Mouse (Mus musculus) hindbrain, postnatal 0 days (tissue): ENCODE data around the gene Prl3b1. TPM values are rescaled to one million over a fixed set of nuclear protein-coding genes. Genes with fewer than 3 reads are reported as not detected.

Source experiments
- ATAC-seq: fragments of 200-750 bp; cut with Nextera tagmentation; 2 replicates; pipeline ENCODE4 v1.8.0; 2017; ENCODE audit warnings: mild to moderate bottlenecking, moderate TSS enrichment, moderate library complexity
- DNase-seq: peaks from one replicate; pipeline ENCODE4 v3.0.0-alpha.2; 2015; ENCODE audit warnings: low spot score
- H3K27ac ChIP-seq: fragments of 300-500 bp; sonication (generic); 2 replicates; pipeline ENCODE4 v1.5.1; 2014; ENCODE audit warnings: mild to moderate bottlenecking
- H3K27me3 ChIP-seq: fragments of 300-500 bp; sonication (generic); 2 replicates; pipeline ENCODE4 v1.6.1; 2014; ENCODE audit warnings: low read length, mixed read lengths; ENCODE audit not compliant: insufficient read depth
- H3K36me3 ChIP-seq: fragments of 300-500 bp; sonication (generic); 2 replicates; pipeline ENCODE4 v1.6.1; 2014; ENCODE audit warnings: low read length, mixed read lengths; ENCODE audit not compliant: insufficient read depth
- H3K4me1 ChIP-seq: fragments of 300-500 bp; sonication (generic); 2 replicates; pipeline ENCODE4 v1.6.1; 2014; ENCODE audit warnings: antibody characterized with exemption, low read length, mixed read lengths; ENCODE audit not compliant: insufficient read depth
- H3K4me2 ChIP-seq: fragments of 300-500 bp; sonication (generic); 2 replicates; pipeline ENCODE4 v1.6.1; 2014; ENCODE audit warnings: low read depth, mild to moderate bottlenecking, low read length, moderate library complexity, mixed read lengths
- H3K4me3 ChIP-seq: fragments of 300-500 bp; sonication (generic); 2 replicates; pipeline ENCODE4 v1.5.1; 2014; ENCODE audit warnings: low read length
- H3K9ac ChIP-seq: fragments of 300-500 bp; sonication (generic); replicated peaks from 2 replicates; pipeline ENCODE4 v1.6.1; 2014; ENCODE audit warnings: mild to moderate bottlenecking, low read length, moderate library complexity, mixed read lengths
- H3K9me3 ChIP-seq: fragments of 300-500 bp; sonication (generic); 2 replicates; pipeline ENCODE4 v1.6.1; 2016; ENCODE audit warnings: low read length, mixed read lengths
- CTCF ChIP-seq: IDR thresholded peaks from 2 replicates; pipeline ENCODE4 v1.5.1; 2016; ENCODE audit warnings: antibody characterized with exemption, control low read depth, low read depth
- WGBS: fragments of 180-500 bp; shearing (Covaris S2); extraction: QIAGEN DNeasy Blood & Tissue Kit; methylation state at CpG from one replicate; pipeline ENCODE4 v1.1.7; 2014; 5-methylcytosine and 5-hydroxymethylcytosine counted together
- polyA plus RNA-seq: library from polyadenylated mRNA; unstranded; fragments of >200 nt; fragmentation: Nextera tagmentation; extraction: Ambion mirVana; gene quantifications from 2 replicates; pipeline ENCODE4 v1.2.1, GENCODE M21; 2015
- total RNA-seq: library from RNA; depleted of rRNA; stranded (reverse); fragments of >200 nt; gene quantifications from 2 replicates; pipeline ENCODE4 v1.2.3, GENCODE M21; 2014; rRNA removed

Gene Prl3b1
- total RNA-seq: not detected in 2 replicates
- not detected in 2 replicates for polyA plus RNA-seq

- H3K36me3 ChIP-seq: no peaks in the 10 kb centered on the region
- 100% methylated on average over 1 of the region's 1 CpGs for WGBS
- DNase-seq: no peak
- ATAC-seq: no peak
- H3K4me1 ChIP-seq: no peaks in the 10 kb centered on the region
- H3K27me3 ChIP-seq: no peaks in the 10 kb centered on the region
- no peak within 1 kb of the TSS for H3K4me2 ChIP-seq
- no peak within 1 kb of the TSS for H3K27ac ChIP-seq
- TF ChIP-seq CTCF: no peak
- H3K9me3 ChIP-seq: no peaks in the 10 kb centered on the region
- no peak within 1 kb of the TSS for H3K4me3 ChIP-seq
- no peak within 1 kb of the TSS for H3K9ac ChIP-seq
These were observed at the start of gene Prl3b1 for GRCm38 (mm10) chr13:27241547-27241946. Prl3b1 (plus strand) TSS chr13:27241847.

GRCm38 (mm10) chr13:27196359-27196758, 45.3 kb upstream of the Prl3b1 start, which contains the start of gene Prl3c1:
Prl3c1 (plus strand) TSS chr13:27196659.
- DNase-seq (no peak), ATAC-seq (no peak)
- no peak within 1 kb of the TSS for H3K9ac ChIP-seq
- H3K36me3 ChIP-seq: no peaks in the 10 kb centered on the region
- H3K4me2 ChIP-seq: no peak within 1 kb of the TSS
- no peaks in the 10 kb centered on the region for H3K27me3 ChIP-seq
- H3K27ac ChIP-seq: no peak within 1 kb of the TSS
- no peaks in the 10 kb centered on the region for H3K4me1 ChIP-seq
- WGBS: 83% methylated on average over 1 of the region's 1 CpGs
- no peak within 1 kb of the TSS for H3K4me3 ChIP-seq
- no peak for TF ChIP-seq CTCF
- no peaks in the 10 kb centered on the region for H3K9me3 ChIP-seq

DNA sequence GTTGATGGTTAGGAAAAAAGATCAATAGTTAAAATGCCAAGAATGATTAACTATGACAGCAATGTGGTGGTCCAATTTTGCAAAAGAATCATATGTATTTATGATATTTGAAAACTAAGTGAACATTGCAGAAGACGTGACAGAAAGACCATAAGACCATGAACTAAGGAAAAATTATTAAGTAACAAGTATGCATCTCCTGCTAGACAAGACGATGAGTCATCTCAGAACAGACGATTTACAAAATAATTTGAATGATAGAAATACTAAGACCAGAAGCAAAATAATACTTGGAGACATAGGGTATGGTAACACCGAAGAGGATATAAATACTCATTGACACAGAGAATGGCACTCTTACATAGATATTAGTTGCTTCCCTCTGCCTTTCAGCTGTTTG, 17.5 kb downstream of the Prl3b1 start, which contains the start of gene Prl3a1:
Gene Prl3a1, plus strand, starts transcription at position 301 of the 400 bp plus-strand sequence.
- no peaks in the 10 kb centered on the region for H3K4me1 ChIP-seq
- no peaks in the 10 kb centered on the region for H3K36me3 ChIP-seq
- no peak for TF ChIP-seq CTCF

More for the DNA sequence above, 17.5 kb downstream of the Prl3b1 start, which contains the start of gene Prl3a1:
- Histone ChIP-seq H3K27ac (no peak within 1 kb of the TSS), H3K4me3 (no peak within 1 kb of the TSS), H3K9ac (no peak within 1 kb of the TSS), H3K27me3 (no peaks in the 10 kb centered on the region), H3K9me3 (no peaks in the 10 kb centered on the region), H3K4me2 (no peak within 1 kb of the TSS)
- ATAC-seq (no peak), DNase-seq (no peak)
- WGBS: 93% methylated on average over 4 of the region's 4 CpGs

Other genes with a start within 250 kb of the Prl3b1 start
- gene Prl, start 184.3 kb upstream of the Prl3b1 start, total RNA-seq: not detected in 2 replicates
- 0.16 TPM in 1 of 2 replicates, not detected in the other for gene Prl, start 184.3 kb upstream of the Prl3b1 start, polyA plus RNA-seq
- gene Prl3d1, start 147.7 kb upstream of the Prl3b1 start, total RNA-seq: not detected in 2 replicates
- not detected in 2 replicates for gene Prl3d1, start 147.7 kb upstream of the Prl3b1 start, polyA plus RNA-seq
- not detected in 2 replicates for gene Prl3d2, start 120.1 kb upstream of the Prl3b1 start, total RNA-seq
- gene Prl3d2, start 120.1 kb upstream of the Prl3b1 start, polyA plus RNA-seq: not detected in 2 replicates
- not detected in 2 replicates for gene Prl3d3, start 85.1 kb upstream of the Prl3b1 start, total RNA-seq
- gene Prl3d3, start 85.1 kb upstream of the Prl3b1 start, polyA plus RNA-seq: not detected in 2 replicates
- not detected in 2 replicates for gene Prl3c1, start 45.2 kb upstream of the Prl3b1 start, total RNA-seq
- gene Prl3c1, start 45.2 kb upstream of the Prl3b1 start, polyA plus RNA-seq: not detected in 2 replicates
- gene Prl3a1, start 17.6 kb downstream of the Prl3b1 start, total RNA-seq: not detected in 2 replicates
- gene Prl3a1, start 17.6 kb downstream of the Prl3b1 start, polyA plus RNA-seq: not detected in 2 replicates
- gene Prl6a1, start 70.8 kb downstream of the Prl3b1 start, total RNA-seq: not detected in 2 replicates
- not detected in 2 replicates for gene Prl6a1, start 70.8 kb downstream of the Prl3b1 start, polyA plus RNA-seq
- not detected in 2 replicates for gene Prl8a2, start 103.8 kb downstream of the Prl3b1 start, total RNA-seq
- not detected in 2 replicates for gene Prl8a2, start 103.8 kb downstream of the Prl3b1 start, polyA plus RNA-seq
- not detected in 2 replicates for gene Prl2b1, start 149.0 kb downstream of the Prl3b1 start, total RNA-seq
- gene Prl2b1, start 149.0 kb downstream of the Prl3b1 start, polyA plus RNA-seq: not detected in 2 replicates
- not detected in 2 replicates for gene Prl8a6, start 196.8 kb downstream of the Prl3b1 start, total RNA-seq
- not detected in 2 replicates for gene Prl8a6, start 196.8 kb downstream of the Prl3b1 start, polyA plus RNA-seq